Comparison of ENCODE assay signal across 20 mouse cellular contexts in genomic region chr5:119844366-119844765, GRCm38 (mm10). TPM values are rescaled to one million over a fixed set of nuclear protein-coding genes. Genes with fewer than 3 reads are reported as not detected.
DNase-seq lines count a peak whose midpoint lies in the region; ATAC-seq and TF ChIP-seq lines count a peak whose summit lies in the region.
"Had no signal": no experiment of that assay in that cellular context is flagged by ENCODE, and none has a peak within 500 bp of the region (broad histone marks: within the 10 kb centered on the region; RNA-seq: fewer than 3 reads in every experiment).

No protein-coding gene starts in this region.

- peaks cover 16% of the 10 kb centered on the region for H3K27me3 ChIP-seq in heart, embryonic 15.5 days
- H3K27me3 ChIP-seq in midbrain, embryonic 11.5 days (ENCODE audit: control insufficient read depth, insufficient read depth, low read length), result peaks cover 66% of the 10 kb centered on the region
- peaks cover 52% of the 10 kb centered on the region for H3K27me3 ChIP-seq in midbrain, postnatal 0 days (ENCODE audit: insufficient read depth, low read length)
- H3K27me3 ChIP-seq in limb, embryonic 14.5 days (ENCODE audit: control insufficient read depth, insufficient read depth, low read length), result peaks cover 41% of the 10 kb centered on the region

- no peak for ATAC-seq in heart, embryonic 15.5 days (replicated peaks; ENCODE audit: insufficient number of reproducible peaks, insufficient read depth, low FRiP score, low read depth)
- no peak for ATAC-seq in midbrain, embryonic 11.5 days (ENCODE audit: low FRiP score)
- ATAC-seq in midbrain, postnatal 0 days (ENCODE audit: low FRiP score), result no peak
- ATAC-seq in limb, embryonic 14.5 days (ENCODE audit: low FRiP score, low read depth), result no peak
- ATAC-seq: inflammation-experienced regulatory T-cells, adult 6 months had no signal

- DNase-seq in cerebellum, postnatal 10 days, result peak; percentile 18 to 20
- DNase-seq in cerebellum, postnatal 25 days, result no peak
- DNase-seq in heart, adult 18-20 months, result no peak
- DNase-seq in midbrain, embryonic 11.5 days (ENCODE audit: low spot score, missing footprints), result peak; percentile 86
- DNase-seq in midbrain, postnatal 0 days (ENCODE audit: low spot score), result no peak
- no peak for DNase-seq in limb, embryonic 14.5 days (ENCODE audit: low spot score)
- DNase-seq in right cerebral cortex, postnatal 25 days, result no peak
- DNase-seq: cerebellum, adult 8-10 months; kidney, adult 9 months; kidney, postnatal 36 days; right cerebral cortex, postnatal 14 days had no signal

- H3K27ac ChIP-seq in heart, embryonic 15.5 days, result peak overlapping the region; percentile 67
- H3K27ac ChIP-seq in midbrain, embryonic 11.5 days (ENCODE audit: low read depth, low read length), result no peak overlapping the region
- no peak overlapping the region for H3K27ac ChIP-seq in midbrain, postnatal 0 days (ENCODE audit: low read depth, low read length)
- H3K27ac ChIP-seq in limb, embryonic 14.5 days (replicated peaks; ENCODE audit: low read depth, low read length), result peak overlapping the region; percentile 56; the same call in 1 of the 2 replicates
- H3K27ac ChIP-seq: neural tube, embryonic 12.5 days had no signal

- 0 out of 2 replicates have a peak, but pooled peaks cover 9% of the 10 kb centered on the region for H3K36me3 ChIP-seq in heart, embryonic 15.5 days
- no peaks in the 10 kb centered on the region for H3K36me3 ChIP-seq in midbrain, embryonic 11.5 days (ENCODE audit: control insufficient read depth, insufficient read depth, low read length)
- no peaks in the 10 kb centered on the region for H3K36me3 ChIP-seq in midbrain, postnatal 0 days (ENCODE audit: insufficient read depth, low read length)
- H3K36me3 ChIP-seq in limb, embryonic 14.5 days (ENCODE audit: control insufficient read depth, insufficient read depth, low read length), result peaks cover 46% of the 10 kb centered on the region
- H3K36me3 ChIP-seq: neural tube, embryonic 12.5 days had no signal

- H3K9ac ChIP-seq in heart, embryonic 15.5 days, result no peak overlapping the region
- H3K9ac ChIP-seq in midbrain, embryonic 11.5 days (ENCODE audit: low read length), result no peak overlapping the region
- no peak overlapping the region for H3K9ac ChIP-seq in midbrain, postnatal 0 days (replicated peaks; ENCODE audit: low read length, poor library complexity, severe bottlenecking)
- H3K9ac ChIP-seq in limb, embryonic 14.5 days (ENCODE audit: low read depth, low read length, severe bottlenecking), result peak overlapping the region; percentile 94
- H3K9ac ChIP-seq: neural tube, embryonic 12.5 days had no signal

- peaks cover 40% of the 10 kb centered on the region for H3K4me1 ChIP-seq in heart, embryonic 15.5 days (replicated peaks)
- H3K4me1 ChIP-seq in midbrain, embryonic 11.5 days (ENCODE audit: control insufficient read depth, insufficient read depth, low read length), result peaks cover 9% of the 10 kb centered on the region
- H3K4me1 ChIP-seq in midbrain, postnatal 0 days (ENCODE audit: insufficient read depth, low read length), result peaks cover 3% of the 10 kb centered on the region; the same call in 1 of the 2 replicates
- peaks cover 19% of the 10 kb centered on the region; the same call in 1 of the 2 replicates for H3K4me1 ChIP-seq in limb, embryonic 14.5 days (ENCODE audit: control insufficient read depth, insufficient read depth, low read length)

- no peaks in the 10 kb centered on the region for H3K9me3 ChIP-seq in heart, embryonic 15.5 days (replicated peaks)
- no peaks in the 10 kb centered on the region for H3K9me3 ChIP-seq in midbrain, embryonic 11.5 days (ENCODE audit: control insufficient read depth, low read length)
- no peaks in the 10 kb centered on the region for H3K9me3 ChIP-seq in midbrain, postnatal 0 days (ENCODE audit: low read length)
- no peaks in the 10 kb centered on the region for H3K9me3 ChIP-seq in limb, embryonic 14.5 days (ENCODE audit: control insufficient read depth, low read length)
- H3K9me3 ChIP-seq: megakaryocyte, embryonic 14.5 days; neural tube, embryonic 12.5 days had no signal

- TF ChIP-seq POLR2A in limb, embryonic 14.5 days (IDR thresholded peaks at IDR 0.05; ENCODE audit: borderline replicate concordance, extremely low read depth, insufficient read depth, insufficient read length), result no peak

- 23% methylated on average over 5 of the region's 5 CpGs for WGBS in heart, embryonic 15.5 days
- WGBS in midbrain, embryonic 11.5 days, result 2% methylated on average over 5 of the region's 5 CpGs
- WGBS in midbrain, postnatal 0 days, result 4% methylated on average over 5 of the region's 5 CpGs
- WGBS in limb, embryonic 14.5 days, result 4% methylated on average over 5 of the region's 5 CpGs

- H3K4me3 ChIP-seq in heart, embryonic 15.5 days, result no peak overlapping the region
- H3K4me3 ChIP-seq in midbrain, embryonic 11.5 days (ENCODE audit: low read depth, low read length), result no peak overlapping the region
- no peak overlapping the region for H3K4me3 ChIP-seq in midbrain, postnatal 0 days (ENCODE audit: low read depth, low read length)
- H3K4me3 ChIP-seq in limb, embryonic 14.5 days (replicated peaks; ENCODE audit: low read length), result peak overlapping the region; percentile 10; the same call in 1 of the 2 replicates
- H3K4me3 ChIP-seq: erythroblast, embryonic 14.5 days had no signal

- peak overlapping the region; percentile 49; the same call in 1 of the 2 replicates for H3K4me2 ChIP-seq in heart, embryonic 15.5 days
- no peak overlapping the region for H3K4me2 ChIP-seq in midbrain, embryonic 11.5 days
- no peak overlapping the region for H3K4me2 ChIP-seq in midbrain, postnatal 0 days (ENCODE audit: low read depth, low read length, poor library complexity, severe bottlenecking)
- H3K4me2 ChIP-seq in limb, embryonic 14.5 days (replicated peaks; ENCODE audit: low read depth, low read length, severe bottlenecking), result peak overlapping the region; percentile 66

- TF ChIP-seq CTCF in midbrain, postnatal 0 days (IDR thresholded peaks at IDR 0.05), result no peak

RNA-seq across cellular contexts. Expression of gene Tbx5, which starts 11.9 kb away (rescaled TPM):
- 30.1 and 33.8 TPM in 2 replicates for polyA plus RNA-seq in heart, embryonic 15.5 days (2015; fragmentation: Nextera tagmentation; extraction: Ambion mirVana)
- total RNA-seq in heart, adult 18-20 months (2021), result 10 to 100 TPM; 18.5 to 25.8 TPM
- polyA plus RNA-seq in midbrain, embryonic 11.5 days (2014; fragmentation: Nextera tagmentation; extraction: Ambion mirVana), result not detected in 2 replicates
- not detected in 2 replicates for total RNA-seq in midbrain, postnatal 0 days (2014; rRNA removed)
- 0.04 TPM in 1 of 2 replicates, not detected in the other for polyA plus RNA-seq in midbrain, postnatal 0 days (2015; fragmentation: Nextera tagmentation; extraction: Ambion mirVana)
- 36.9 and 39.3 TPM in 2 replicates for polyA plus RNA-seq in limb, embryonic 14.5 days (2012; rRNA removed)
- 22.4 and 29.3 TPM in 2 replicates for polyA plus RNA-seq in limb, embryonic 14.5 days (2014; fragmentation: Nextera tagmentation; extraction: Ambion mirVana)
- total RNA-seq: granulocyte monocyte progenitor cell, adult 5-6 weeks; layer of hippocampus, postnatal 10 days; MEL; monocyte, adult 5-6 weeks had no signal
- polyA plus RNA-seq: erythroblast, embryonic 14.5 days; inflammation-experienced regulatory T-cells, adult 6 months; neural tube, embryonic 12.5 days had no signal

Comparison
In these comparisons a context has a peak if more than half of its experiments do, and no peak if none do; other contexts are left out.
1. DNase-seq: peak in cerebellum, postnatal 10 days (2 of 2) and midbrain, embryonic 11.5 days (single experiment); none in cerebellum, postnatal 25 days (0 of 2), heart, adult 18-20 months (0 of 2), midbrain, postnatal 0 days (single experiment), limb, embryonic 14.5 days (single experiment) and right cerebral cortex, postnatal 25 days (single experiment).
2. H3K27ac ChIP-seq: peak in heart, embryonic 15.5 days (single experiment) and limb, embryonic 14.5 days (single experiment); none in midbrain, embryonic 11.5 days (single experiment) and midbrain, postnatal 0 days (single experiment).
3. H3K4me2 ChIP-seq: peak in heart, embryonic 15.5 days (single experiment) and limb, embryonic 14.5 days (single experiment); none in midbrain, embryonic 11.5 days (single experiment) and midbrain, postnatal 0 days (single experiment).
4. RNA of gene Tbx5, which starts 11.9 kb away (polyA plus RNA-seq): 22.4 to 39.3 TPM in limb, embryonic 14.5 days and 30.1 to 33.8 TPM in heart, embryonic 15.5 days; 0.04 TPM in midbrain, postnatal 0 days and not detected in midbrain, embryonic 11.5 days; every median in the first group is over 10 times any median in the second.